Mouse (Mus musculus) thymus, adult 2 months (tissue): ENCODE measurements at regions not wholly inside any gene's neighbourhood (a gene's known extent, or its start where the extent isn't known, plus 50 kb on each side); places are given as distances from the start of the nearest gene placed in this dataset.

Source experiments
- DNase-seq: peaks from one replicate; pipeline ENCODE4 v3.0.0; 2021
- H3K27ac ChIP-seq: fragments of 200-500 bp; 2 replicates; pipeline ENCODE4 v1.5.1; 2012; ENCODE audit warnings: low read length, control low read depth; ENCODE audit not compliant: control insufficient read depth, insufficient read depth
- H3K27me3 ChIP-seq: fragments of 200-500 bp; 2 replicates; pipeline ENCODE4 v1.6.1; 2012; ENCODE audit warnings: mild to moderate bottlenecking, low read length, moderate library complexity, mixed read lengths; ENCODE audit not compliant: control insufficient read depth, insufficient read depth
- H3K36me3 ChIP-seq: fragments of 200-500 bp; 2 replicates; pipeline ENCODE4 v1.6.1; 2012; ENCODE audit warnings: mild to moderate bottlenecking, low read length, moderate library complexity; ENCODE audit not compliant: control insufficient read depth, insufficient read depth
- H3K4me1 ChIP-seq: fragments of 200-500 bp; replicated peaks from 2 replicates; pipeline ENCODE4 v1.6.1; 2012; ENCODE audit warnings: low read length; ENCODE audit not compliant: control insufficient read depth, insufficient read depth
- H3K4me3 ChIP-seq: fragments of 200-500 bp; 2 replicates; pipeline ENCODE4 v1.5.1; 2012; ENCODE audit warnings: mild to moderate bottlenecking, low read length, control low read depth, moderate library complexity; ENCODE audit not compliant: control insufficient read depth, insufficient read depth
- CTCF ChIP-seq: fragments of 200-500 bp; IDR thresholded peaks from 2 replicates; pipeline ENCODE4 v1.5.1; 2012; ENCODE audit warnings: mild to moderate bottlenecking, control low read depth, low read length, moderate library complexity, borderline replicate concordance; ENCODE audit not compliant: control insufficient read depth, poor library complexity, insufficient read depth; ENCODE audit errors: extremely low read depth
- POLR2A ChIP-seq: fragments of 200-500 bp; IDR thresholded peaks from 2 replicates; pipeline ENCODE4 v1.6.1; 2012; ENCODE audit warnings: mild to moderate bottlenecking, low read length, control low read depth, moderate library complexity; ENCODE audit not compliant: control insufficient read depth, poor library complexity, insufficient read depth; ENCODE audit errors: extremely low read depth
- WGBS: fragments of 180-500 bp; shearing (Covaris S2); methylation state at CpG from one replicate; pipeline ENCODE4 v1.1.7; 2018; 5-methylcytosine and 5-hydroxymethylcytosine counted together

DNA sequence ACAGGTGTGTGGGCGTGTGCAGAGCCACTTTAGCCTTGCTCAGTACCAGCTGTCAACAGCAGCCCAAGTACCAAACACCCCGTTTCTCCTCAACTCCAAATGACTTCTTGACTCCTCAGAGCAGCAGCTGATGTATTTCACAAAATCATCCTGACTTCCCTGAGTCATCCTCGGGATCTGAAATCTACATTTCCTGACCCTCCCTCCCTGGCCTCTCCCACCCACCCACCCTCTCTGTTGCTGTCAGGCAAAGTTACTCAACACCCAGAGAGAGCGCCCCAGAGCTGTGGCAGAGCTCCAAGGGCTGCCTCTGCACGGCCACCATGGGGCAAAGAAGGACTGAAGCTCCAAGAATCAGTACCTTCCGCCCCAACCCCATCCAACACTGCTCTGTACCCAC, 83.5 kb upstream of the Cyp1b1 start:
- no peak for DNase-seq
- Histone ChIP-seq H3K36me3 (no peaks in the 10 kb centered on the region), H3K4me3 (no peak overlapping the region), H3K27ac (no peak overlapping the region), H3K4me1 (no peaks in the 10 kb centered on the region), H3K27me3 (no peaks in the 10 kb centered on the region)
- WGBS = 85% methylated on average over 6 of the region's 6 CpGs
- TF ChIP-seq CTCF (no peak), POLR2A (no peak)

DNA sequence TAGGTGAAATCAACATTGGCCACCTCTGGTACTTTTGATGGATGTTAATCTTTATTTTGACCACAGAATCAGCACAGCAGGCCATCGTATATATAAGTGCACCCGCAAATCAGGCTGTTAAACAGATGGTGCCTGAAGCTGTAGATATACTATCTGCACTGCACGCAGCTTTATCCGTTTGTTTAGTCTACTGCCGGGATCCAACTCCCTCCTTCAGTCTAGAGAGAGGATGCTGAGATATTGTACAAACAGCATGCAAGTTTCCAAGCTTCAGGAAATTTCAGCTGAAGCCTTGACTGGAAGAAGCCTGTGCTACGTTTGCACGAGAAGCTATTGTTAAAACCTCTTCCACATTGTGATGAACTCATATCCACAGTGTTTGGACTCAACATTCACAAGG, 75.3 kb upstream of the Cyp1b1 start:
- Histone ChIP-seq H3K36me3 (no peaks in the 10 kb centered on the region), H3K4me1 (peaks cover 19% of the 10 kb centered on the region), H3K27ac (no peak overlapping the region), H3K27me3 (no peaks in the 10 kb centered on the region), H3K4me3 (no peak overlapping the region)
- DNase-seq = no peak
- WGBS = 94% methylated on average over 7 of the region's 7 CpGs
- no peak for TF ChIP-seq CTCF
- no peak for TF ChIP-seq POLR2A

DNA sequence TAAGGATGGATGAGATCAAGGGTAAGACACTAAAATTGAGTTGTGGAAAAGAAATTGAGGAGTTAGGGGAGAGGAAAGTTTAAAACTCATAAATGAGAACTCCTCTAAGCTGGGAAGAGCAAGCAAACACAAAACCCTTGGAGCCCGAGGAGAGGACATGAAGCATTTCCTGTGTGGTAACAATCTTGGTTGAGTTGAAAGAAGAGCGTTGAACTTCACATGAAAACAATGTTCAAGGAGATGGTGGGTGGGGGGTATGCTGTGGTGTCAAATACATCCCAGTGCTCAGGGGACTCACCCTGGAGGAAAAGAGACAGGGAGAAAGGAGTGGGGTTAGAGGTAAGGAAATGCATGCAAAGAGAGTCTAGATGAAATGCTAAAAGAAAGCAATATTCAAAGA, 72.3 kb upstream of the Cyp1b1 start:
- Histone ChIP-seq H3K27me3 (no peaks in the 10 kb centered on the region), H3K27ac (no peak overlapping the region), H3K36me3 (no peaks in the 10 kb centered on the region), H3K4me1 (peaks cover 19% of the 10 kb centered on the region), H3K4me3 (no peak overlapping the region)
- DNase-seq = peak; percentile 34
- TF ChIP-seq CTCF (no peak), POLR2A (no peak)
- WGBS = 10% methylated on average over 2 of the region's 2 CpGs

DNA sequence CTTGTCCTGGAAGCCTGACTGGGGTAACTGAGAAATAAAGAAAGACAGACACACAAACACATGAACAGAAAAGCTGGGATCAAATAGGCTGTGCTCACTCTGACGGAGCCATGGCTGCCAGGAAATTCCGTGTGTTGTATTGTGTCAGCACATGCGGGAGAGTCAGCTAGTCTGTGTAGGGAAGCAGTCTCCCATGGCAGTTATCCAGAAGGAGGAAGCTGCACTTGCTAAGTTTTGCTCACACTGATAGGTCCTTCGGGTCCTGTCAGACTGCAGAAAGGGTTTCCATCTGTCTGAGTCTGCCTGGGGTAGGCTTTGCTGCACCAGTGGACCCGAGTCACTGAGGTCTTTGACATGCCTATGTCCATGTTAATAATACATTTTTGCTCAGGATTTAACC, 71.8 kb upstream of the Cyp1b1 start:
- TF ChIP-seq POLR2A = no peak
- TF ChIP-seq CTCF = no peak
- Histone ChIP-seq H3K27ac (peak overlapping the region; percentile 15; the same call in 1 of the 2 replicates), H3K36me3 (no peaks in the 10 kb centered on the region), H3K4me1 (peaks cover 19% of the 10 kb centered on the region), H3K4me3 (no peak overlapping the region), H3K27me3 (no peaks in the 10 kb centered on the region)
- WGBS = 71% methylated on average over 5 of the region's 5 CpGs
- no peak for DNase-seq

DNA sequence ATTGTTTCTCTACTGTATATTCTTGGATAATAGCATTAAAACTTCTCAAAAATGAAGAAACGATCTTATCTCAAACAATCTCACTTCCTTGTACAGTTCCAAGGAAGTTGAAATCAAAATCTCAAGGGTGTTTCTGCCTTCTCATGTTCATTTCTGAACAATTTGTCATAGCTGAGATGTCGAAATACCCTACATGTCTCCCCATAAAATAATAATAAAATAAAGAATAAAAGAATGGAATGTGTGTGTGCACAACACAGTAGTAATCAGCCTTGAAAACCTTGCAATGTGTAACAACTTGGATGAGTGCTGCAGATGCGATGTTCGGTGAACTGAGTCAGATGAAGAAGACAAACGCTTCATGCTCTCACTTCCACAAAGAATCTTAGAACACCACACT, 71.4 kb upstream of the Cyp1b1 start:
- TF ChIP-seq CTCF = no peak
- TF ChIP-seq POLR2A = no peak
- Histone ChIP-seq H3K4me1 (peaks cover 19% of the 10 kb centered on the region), H3K36me3 (no peaks in the 10 kb centered on the region), H3K27ac (no peak overlapping the region), H3K4me3 (no peak overlapping the region), H3K27me3 (no peaks in the 10 kb centered on the region)
- 91% methylated on average over 5 of the region's 5 CpGs for WGBS
- DNase-seq = no peak

DNA sequence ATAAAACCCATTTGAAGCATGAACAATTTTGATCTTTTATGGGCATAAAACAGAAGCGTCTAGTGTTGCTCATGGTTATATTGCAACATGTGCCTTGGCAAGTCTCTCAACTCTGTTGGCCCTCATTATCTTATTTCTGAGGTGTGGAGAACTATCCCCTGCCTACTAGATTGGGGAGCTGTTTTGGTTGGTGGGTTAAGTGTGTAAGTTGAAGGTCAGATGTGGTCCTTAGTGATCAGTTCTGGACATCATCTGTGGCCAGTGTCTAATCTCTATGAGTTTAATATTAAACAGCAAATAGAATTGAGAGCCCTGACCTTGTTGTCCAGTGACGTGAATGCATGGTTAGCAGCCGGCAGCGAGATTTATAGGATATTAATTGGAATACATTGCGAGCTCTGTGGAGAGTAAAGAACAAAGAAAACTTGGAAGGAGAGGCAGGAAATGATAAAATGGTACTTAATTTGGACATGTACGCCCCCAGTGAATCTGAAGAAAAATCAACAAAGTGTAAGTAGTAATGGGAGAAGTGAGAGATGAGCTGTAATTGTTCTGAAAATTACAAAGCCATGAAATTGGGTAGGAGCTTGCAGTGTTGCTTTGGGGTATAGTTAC, 69.5 kb upstream of the Cyp1b1 start:
- 95% methylated on average over 6 of the region's 6 CpGs for WGBS
- TF ChIP-seq CTCF = no peak
- no peak for TF ChIP-seq POLR2A
- no peak for DNase-seq
- H3K36me3 ChIP-seq = no peaks in the 10 kb centered on the region
- H3K4me3 ChIP-seq = no peak overlapping the region
- H3K27me3 ChIP-seq = no peaks in the 10 kb centered on the region
- H3K27ac ChIP-seq = no peak overlapping the region
- H3K4me1 ChIP-seq = peaks cover 16% of the 10 kb centered on the region
